Mouse (Mus musculus) lung, adult 2 months (tissue): ENCODE data around the gene Aldh3a2. TPM values are rescaled to one million over a fixed set of nuclear protein-coding genes. Genes with fewer than 3 reads are reported as not detected.

ENCODE experiments used
- DNase-seq: peaks from one replicate; pipeline ENCODE4 v3.0.0; 2022
- H3K4me1 ChIP-seq: fragments of 200-500 bp; 2 replicates; pipeline ENCODE4 v1.6.1; 2011; ENCODE audit warnings: low read length; ENCODE audit not compliant: control insufficient read depth, insufficient read depth
- H3K4me3 ChIP-seq: fragments of 200-500 bp; replicated peaks from 2 replicates; pipeline ENCODE3; 2011; ENCODE audit warnings: low read depth, mild to moderate bottlenecking, control low read depth, low read length; ENCODE audit errors: extremely low read depth
- CTCF ChIP-seq: fragments of 200-500 bp; IDR thresholded peaks from 2 replicates; pipeline ENCODE4 v1.5.1; 2011; ENCODE audit warnings: mild to moderate bottlenecking, low read length, control low read depth; ENCODE audit not compliant: insufficient read depth
- POLR2A ChIP-seq: fragments of 200-500 bp; IDR thresholded peaks from 2 replicates; pipeline ENCODE4 v1.6.1; 2011; ENCODE audit warnings: low read depth, mild to moderate bottlenecking, control low read depth, low read length, borderline replicate concordance; ENCODE audit errors: extremely low read depth
- WGBS: fragments of 180-500 bp; shearing (Covaris S2); methylation state at CpG from one replicate; pipeline ENCODE4 v1.1.7; 2018; 5-methylcytosine and 5-hydroxymethylcytosine counted together
- polyA plus RNA-seq: library from polyadenylated mRNA; depleted of rRNA; stranded (reverse); fragments of >200 nt; gene quantifications from 2 replicates; pipeline ENCODE4 v1.2.3, GENCODE M21; 2012

The Aldh3a2 gene
- polyA plus RNA-seq, 1 experiment: 94.5 TPM

DNA sequence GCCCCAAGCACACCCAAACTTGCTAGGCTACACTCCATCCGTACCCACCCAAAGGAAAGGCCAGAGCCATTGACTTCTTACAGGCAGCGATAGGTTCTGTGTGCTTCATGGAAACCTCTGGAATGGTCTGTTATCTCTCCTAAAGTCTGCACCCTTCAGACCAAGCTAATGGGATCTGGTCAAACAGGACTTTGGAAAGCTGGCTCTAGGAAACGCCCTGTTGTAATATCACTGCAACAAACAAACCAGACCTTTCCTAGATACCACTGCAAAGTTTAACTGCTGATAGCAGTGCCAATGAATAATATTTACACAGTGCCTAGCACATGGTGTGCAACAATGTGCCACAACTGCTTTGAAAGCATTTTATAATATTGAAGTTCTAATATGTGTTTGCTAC is 31.2 kb downstream of the Aldh3a2 start:
- DNase-seq: no peak
- TF ChIP-seq POLR2A (no peak), CTCF (no peak)
- H3K4me3 ChIP-seq: no peak overlapping the region
- WGBS: 82% methylated on average over 3 of the region's 3 CpGs
- H3K4me1 ChIP-seq: no peaks in the 10 kb centered on the region

DNA sequence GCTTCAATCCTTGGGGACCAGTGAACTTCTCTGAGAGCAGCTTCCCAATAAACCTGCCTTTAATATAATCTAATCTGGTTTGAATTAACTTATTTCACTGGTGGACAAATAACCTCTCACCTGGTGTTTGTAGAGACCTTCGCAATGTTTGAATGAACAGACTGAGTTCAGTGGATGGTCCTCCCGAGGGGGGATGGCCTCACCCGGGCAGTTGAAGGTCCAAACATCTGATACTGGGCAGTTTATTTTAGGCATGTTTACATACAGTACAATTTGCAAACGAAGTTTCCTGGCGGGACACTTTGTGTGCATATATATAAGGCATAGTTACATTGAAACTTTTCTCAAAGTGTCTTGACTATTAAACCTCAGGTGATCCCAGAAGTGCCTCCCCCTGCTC is 33.1 kb downstream of the Aldh3a2 start:
- no peak for DNase-seq
- H3K4me3 ChIP-seq: no peak overlapping the region
- WGBS: 24% methylated on average over 5 of the region's 5 CpGs

DNA sequence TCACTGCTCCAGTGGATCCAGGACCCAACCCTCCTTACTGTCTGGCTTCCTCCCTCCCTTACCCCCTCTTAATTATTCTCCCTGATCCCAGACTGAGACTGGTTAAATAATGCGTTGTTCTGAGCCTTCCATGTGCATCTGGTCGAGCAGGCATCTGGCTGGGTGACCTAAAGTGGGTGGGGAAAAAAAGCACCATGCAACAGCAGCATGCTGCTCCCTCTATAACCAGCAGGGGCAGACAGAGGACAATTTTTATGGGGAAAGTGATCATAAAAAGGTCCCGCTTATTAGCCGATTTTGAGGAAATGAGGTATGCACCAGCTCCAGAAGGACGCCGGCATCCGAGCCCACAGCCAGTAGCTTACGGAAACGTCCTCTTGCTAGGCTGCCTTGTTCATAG is 35.9 kb downstream of the Aldh3a2 start:
- Histone ChIP-seq H3K4me3 (no peak overlapping the region), H3K4me1 (0 out of 2 replicates have a peak, but pooled peaks cover under 1% of the 10 kb centered on the region)
- DNase-seq: peak; percentile 56
- TF ChIP-seq CTCF (peak; percentile 63), POLR2A (no peak)
- 1% methylated on average over 9 of the region's 9 CpGs for WGBS

More for the DNA sequence above, 33.1 kb downstream of the Aldh3a2 start:
- TF ChIP-seq POLR2A: no peak
- no peak for TF ChIP-seq CTCF
- H3K4me1 ChIP-seq: no peaks in the 10 kb centered on the region

DNA sequence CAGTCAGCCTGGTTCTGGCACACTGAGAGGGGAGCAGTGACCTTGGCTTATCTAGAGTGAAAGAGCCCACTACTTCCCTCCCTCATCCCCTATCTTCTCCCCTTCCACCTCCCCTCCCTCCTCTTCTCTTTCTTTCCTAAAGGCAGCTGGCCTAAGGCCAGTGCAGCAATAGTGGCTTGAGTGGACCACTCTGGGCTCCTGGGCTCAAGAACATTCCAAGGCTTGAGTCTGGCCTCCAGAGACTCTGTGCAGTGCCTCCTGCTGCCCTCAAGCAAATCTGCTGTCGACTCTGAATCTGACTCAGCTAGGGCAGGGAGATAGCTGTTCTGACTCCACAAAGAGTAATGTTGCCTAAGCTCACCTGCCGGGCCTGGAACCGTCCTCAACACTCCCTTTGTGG is 38.9 kb downstream of the Aldh3a2 start:
- 53% methylated on average over 3 of the region's 3 CpGs for WGBS
- no peak overlapping the region for H3K4me3 ChIP-seq
- DNase-seq: peak; percentile 36
- no peak for TF ChIP-seq CTCF
- peaks cover 10% of the 10 kb centered on the region for H3K4me1 ChIP-seq

DNA sequence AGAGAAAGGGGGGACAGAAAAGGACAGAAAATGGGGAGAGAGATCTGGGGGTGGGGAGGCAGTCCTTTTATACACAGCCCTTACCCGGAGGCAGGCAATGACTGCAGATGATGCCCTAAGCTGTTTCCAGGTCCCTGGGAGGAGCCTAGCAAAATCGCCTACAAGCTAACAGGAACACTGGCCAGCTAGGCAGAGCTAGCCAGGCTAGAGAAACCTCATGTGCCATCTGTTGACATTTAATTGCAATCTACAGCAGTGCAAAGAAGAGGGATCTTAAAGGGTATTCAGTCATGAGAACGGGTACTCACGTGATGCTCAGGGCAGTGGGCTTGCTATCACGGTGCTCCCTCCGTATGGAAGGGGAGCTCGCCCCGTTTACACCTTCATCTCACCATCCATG is 39.4 kb downstream of the Aldh3a2 start:
- no peak for TF ChIP-seq POLR2A
- TF ChIP-seq CTCF: no peak
- 84% methylated on average over 8 of the region's 8 CpGs for WGBS
- no peak overlapping the region for H3K4me3 ChIP-seq
- peaks cover 10% of the 10 kb centered on the region for H3K4me1 ChIP-seq
- DNase-seq: no peak

DNA sequence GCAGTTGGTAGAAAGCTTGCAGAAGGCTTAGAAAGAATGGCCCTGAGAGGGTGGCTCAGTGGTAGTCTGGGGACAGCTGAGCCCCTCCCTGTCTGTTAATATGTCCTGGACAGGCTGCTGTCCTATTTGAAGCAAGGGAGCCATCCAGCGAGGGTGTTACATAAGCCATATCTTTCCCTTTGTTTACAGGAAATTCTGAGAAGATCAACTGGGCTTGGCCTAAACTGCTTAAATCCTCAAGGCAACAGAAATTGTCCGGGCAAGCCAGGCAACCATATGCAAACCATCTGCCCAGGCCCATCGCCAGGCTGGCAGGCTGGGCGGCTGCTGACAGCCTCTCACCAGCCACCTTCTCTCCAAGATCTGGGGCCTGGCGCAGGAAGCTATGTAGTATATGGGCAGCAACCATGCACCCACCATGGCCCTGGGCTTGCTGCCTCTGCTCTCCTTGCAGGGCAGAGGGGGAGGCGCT is 41.3 kb downstream of the Aldh3a2 start:
- WGBS: 55% methylated on average over 6 of the region's 6 CpGs
- peak; percentile 18 for DNase-seq
- H3K4me3 ChIP-seq: no peak overlapping the region
- no peak for TF ChIP-seq CTCF
- TF ChIP-seq POLR2A: no peak
- H3K4me1 ChIP-seq: peaks cover 10% of the 10 kb centered on the region

DNA sequence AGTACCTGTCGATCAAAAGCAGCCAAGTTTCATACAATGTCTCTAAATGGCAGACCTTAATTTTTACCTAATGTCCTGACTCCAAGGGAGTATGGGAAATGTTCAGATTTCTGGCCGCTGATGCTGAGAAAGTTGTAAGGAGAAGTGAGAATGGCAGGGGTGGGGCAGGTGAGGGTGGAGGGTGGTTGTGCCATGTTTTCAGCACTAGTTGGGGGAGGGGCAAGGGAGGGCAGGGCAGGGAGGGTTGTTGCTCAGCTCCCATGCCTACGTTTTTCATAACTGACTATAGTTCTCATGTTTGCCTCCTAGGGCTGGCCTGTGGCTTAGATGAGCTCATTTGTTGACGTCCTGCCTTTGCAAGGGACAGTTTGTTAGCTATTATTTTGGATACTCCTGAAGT is 41.8 kb downstream of the Aldh3a2 start:
- WGBS: 63% methylated on average over 4 of the region's 4 CpGs
- no peak overlapping the region for H3K4me3 ChIP-seq
- H3K4me1 ChIP-seq: peaks cover 10% of the 10 kb centered on the region
- TF ChIP-seq CTCF (no peak), POLR2A (no peak)
- DNase-seq: no peak

DNA sequence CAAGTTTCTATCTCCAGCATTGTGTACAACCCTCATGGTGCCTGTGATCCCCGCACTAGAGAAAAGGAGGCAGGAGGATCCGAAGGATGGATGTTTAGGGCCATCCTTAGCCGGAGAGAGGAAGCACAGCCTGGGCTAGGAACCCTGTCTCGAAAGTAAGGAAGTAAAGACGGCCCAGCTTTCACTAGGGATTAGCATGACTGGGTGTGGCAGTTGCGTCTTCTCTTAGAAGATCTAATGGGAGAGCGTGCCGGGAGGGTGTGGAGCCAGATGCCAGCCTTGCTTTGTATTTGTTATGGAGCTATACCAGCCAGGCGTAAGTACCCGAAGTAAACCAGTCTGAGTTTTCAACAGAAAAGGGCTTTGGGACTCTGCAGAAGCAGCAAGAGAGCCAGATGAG is 42.4 kb downstream of the Aldh3a2 start:
- WGBS: 83% methylated on average over 10 of the region's 10 CpGs
- peaks cover 10% of the 10 kb centered on the region for H3K4me1 ChIP-seq
- no peak overlapping the region for H3K4me3 ChIP-seq
- no peak for TF ChIP-seq CTCF
- DNase-seq: no peak

DNA sequence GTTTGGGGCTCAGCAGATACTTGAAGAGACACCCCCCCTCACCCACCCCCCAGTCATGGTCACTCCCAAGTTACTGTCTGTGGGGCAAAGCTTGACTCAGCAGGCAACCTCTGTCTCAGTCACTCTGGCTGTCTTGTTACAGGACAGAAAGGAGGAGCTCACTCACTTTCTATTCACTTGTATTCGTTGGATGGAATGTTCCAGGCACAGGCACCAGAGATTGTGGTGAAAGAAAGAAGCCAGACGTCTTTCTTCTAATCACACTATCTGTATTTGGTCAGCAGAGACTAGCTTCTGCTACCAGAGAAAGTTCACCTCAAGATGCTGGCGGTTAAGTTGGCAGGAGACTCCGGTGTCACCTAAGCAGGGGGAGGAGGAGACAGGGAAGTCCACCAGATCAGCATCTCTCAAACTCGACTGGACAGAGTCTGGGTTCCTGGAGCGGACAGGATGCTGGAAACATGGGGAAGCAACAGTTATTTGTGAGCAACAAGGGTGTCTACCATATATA is 43.0 kb downstream of the Aldh3a2 start:
- DNase-seq: no peak
- TF ChIP-seq CTCF: no peak
- TF ChIP-seq POLR2A: no peak
- WGBS: 59% methylated on average over 6 of the region's 6 CpGs

DNA sequence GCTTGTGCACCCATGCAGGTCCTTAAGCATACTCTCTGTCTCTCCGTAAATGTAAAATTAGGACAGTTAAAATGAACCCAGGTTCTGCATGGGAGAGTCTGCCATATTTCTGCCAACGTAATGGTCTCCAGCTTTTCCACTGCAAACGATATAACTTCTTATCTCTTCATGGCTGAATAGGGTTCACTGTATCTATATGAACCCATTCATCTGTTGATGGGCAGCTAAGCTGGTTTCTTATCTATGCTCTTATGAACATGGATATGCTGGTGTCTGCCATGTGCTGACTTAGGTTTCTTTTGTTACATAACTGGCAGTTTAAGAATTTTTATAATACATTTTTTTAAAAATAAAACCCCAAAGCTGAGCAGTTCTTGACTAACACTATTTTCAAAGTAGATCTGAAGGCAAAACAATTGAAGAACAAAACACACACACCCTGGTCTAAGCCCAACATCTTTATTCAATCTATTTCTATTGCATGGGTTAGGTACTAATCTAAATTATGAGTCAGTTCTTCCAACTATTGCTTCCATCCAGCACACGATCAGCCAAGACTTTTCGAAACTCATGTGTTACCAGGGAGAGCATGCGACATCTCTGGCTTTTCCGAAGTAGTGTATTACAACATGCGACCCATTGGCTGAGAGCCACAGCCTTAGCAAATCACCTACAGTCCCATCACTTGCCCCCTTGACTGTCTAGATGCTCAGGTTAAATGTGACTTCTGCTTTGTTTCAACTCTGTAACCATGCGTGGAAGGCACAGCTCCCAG is 44.1 kb downstream of the Aldh3a2 start:
- 72% methylated on average over 9 of the region's 9 CpGs for WGBS
- TF ChIP-seq POLR2A: no peak
- no peak for TF ChIP-seq CTCF
- Histone ChIP-seq H3K4me3 (no peak overlapping the region), H3K4me1 (peaks cover 10% of the 10 kb centered on the region)
- DNase-seq: no peak

More for the DNA sequence above, 43.0 kb downstream of the Aldh3a2 start:
- no peak overlapping the region for H3K4me3 ChIP-seq
- peaks cover 10% of the 10 kb centered on the region for H3K4me1 ChIP-seq
